Mouse (Mus musculus): ENCODE measurements around the gene Ccdc114. TPM values are rescaled to one million over a fixed set of nuclear protein-coding genes. Genes with fewer than 3 reads are reported as not detected.

Ccdc114 gene
- polyA plus RNA-seq, 1 experiment from 2014 or later: 2.0 TPM

- H3K4me2 ChIP-seq: no peak overlapping the region
- H3K36me3 ChIP-seq (ENCODE audit: control insufficient read depth, insufficient read depth, low read length): no peaks in the 10 kb centered on the region
- WGBS (ENCODE audit: insufficient replicate concordance): 72% methylated on average over 5 of the region's 5 CpGs
- no peak overlapping the region for H3K4me3 ChIP-seq (ENCODE audit: low read depth, low read length)
- no peaks in the 10 kb centered on the region for H3K4me1 ChIP-seq (ENCODE audit: control insufficient read depth, insufficient read depth, low read length)
- H3K27ac ChIP-seq (ENCODE audit: low read depth, low read length): no peak overlapping the region
- no peaks in the 10 kb centered on the region; the same call in 1 of the 2 replicates for H3K27me3 ChIP-seq (ENCODE audit: control insufficient read depth, insufficient read depth, low read length)
- H3K9ac ChIP-seq (ENCODE audit: low read depth, low read length): no peak overlapping the region
- H3K9me3 ChIP-seq (replicated peaks; ENCODE audit: control insufficient read depth, low read length): no peaks in the 10 kb centered on the region
- no peak for ATAC-seq (replicated peaks; ENCODE audit: insufficient number of reproducible peaks, low FRiP score, low TSS enrichment)
Observed at GRCm38 (mm10) chr7:45981612-45982011, 57.7 kb downstream of the Ccdc114 start.

DNA sequence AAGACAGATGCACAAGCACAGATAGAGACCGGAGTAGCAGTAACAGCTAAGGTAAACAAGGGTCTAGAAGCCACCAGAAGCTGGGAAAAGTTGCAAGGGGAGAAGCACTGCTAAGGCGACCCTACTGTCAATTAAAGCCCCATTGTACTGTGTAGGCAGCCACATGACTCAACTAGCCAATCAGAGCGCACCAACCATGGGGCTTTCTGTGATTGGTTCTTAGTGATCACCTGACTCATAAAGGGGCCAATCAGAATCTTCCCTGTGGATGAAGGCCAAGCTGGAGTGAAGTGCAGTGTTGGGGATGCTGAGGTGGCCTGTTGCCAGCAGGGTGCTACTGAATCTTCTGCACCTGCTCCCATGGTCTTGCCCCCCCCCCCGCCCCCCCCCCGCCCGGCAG, 63.0 kb downstream of the Ccdc114 start:
- H3K27ac ChIP-seq (ENCODE audit: low read depth, low read length): no peak overlapping the region
- no peak overlapping the region for H3K4me2 ChIP-seq
- H3K4me1 ChIP-seq (ENCODE audit: control insufficient read depth, insufficient read depth, low read length): no peaks in the 10 kb centered on the region
- no peak overlapping the region for H3K9ac ChIP-seq (ENCODE audit: low read depth, low read length)
- H3K36me3 ChIP-seq (ENCODE audit: control insufficient read depth, insufficient read depth, low read length): no peaks in the 10 kb centered on the region
- peaks cover 2% of the 10 kb centered on the region for H3K27me3 ChIP-seq (ENCODE audit: control insufficient read depth, insufficient read depth, low read length)
- no peak for ATAC-seq (replicated peaks; ENCODE audit: insufficient number of reproducible peaks, low FRiP score, low TSS enrichment)
- no peak overlapping the region for H3K4me3 ChIP-seq (ENCODE audit: low read depth, low read length)
- 74% methylated on average over 6 of the region's 6 CpGs for WGBS (ENCODE audit: insufficient replicate concordance)
- no peaks in the 10 kb centered on the region for H3K9me3 ChIP-seq (replicated peaks; ENCODE audit: control insufficient read depth, low read length)

DNA sequence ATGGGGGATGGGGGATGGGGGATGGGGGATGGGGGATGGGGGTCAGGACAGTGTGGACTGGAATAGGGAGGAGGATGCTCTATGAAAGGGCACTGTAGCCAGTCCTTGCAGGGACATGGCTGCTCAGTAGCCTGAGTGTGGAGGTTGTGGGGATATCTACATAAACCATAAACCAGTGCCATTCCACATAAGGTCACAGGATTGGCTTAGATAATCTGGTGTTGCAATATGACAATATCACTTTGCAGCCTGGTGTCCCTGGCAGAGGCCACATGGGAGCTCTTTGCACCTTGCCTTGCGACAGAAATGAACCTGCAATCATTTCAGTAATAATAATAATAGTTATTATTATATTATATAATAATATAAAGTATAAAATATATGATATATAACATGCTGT, 64.5 kb downstream of the Ccdc114 start:
- ATAC-seq (replicated peaks; ENCODE audit: insufficient number of reproducible peaks, low FRiP score, low TSS enrichment): no peak
- Histone ChIP-seq H3K9me3 (replicated peaks; ENCODE audit: control insufficient read depth, low read length) (no peaks in the 10 kb centered on the region), H3K27ac (ENCODE audit: low read depth, low read length) (no peak overlapping the region), H3K4me3 (ENCODE audit: low read depth, low read length) (no peak overlapping the region), H3K4me2 (no peak overlapping the region), H3K9ac (ENCODE audit: low read depth, low read length) (no peak overlapping the region), H3K4me1 (ENCODE audit: control insufficient read depth, insufficient read depth, low read length) (no peaks in the 10 kb centered on the region), H3K36me3 (ENCODE audit: control insufficient read depth, insufficient read depth, low read length) (no peaks in the 10 kb centered on the region), H3K27me3 (ENCODE audit: control insufficient read depth, insufficient read depth, low read length) (peaks cover 2% of the 10 kb centered on the region)
- WGBS (ENCODE audit: insufficient replicate concordance): 92% methylated on average over 1 of the region's 1 CpGs

- Histone ChIP-seq H3K4me3 (ENCODE audit: low read depth, low read length) (no peak overlapping the region), H3K4me2 (no peak overlapping the region), H3K27ac (ENCODE audit: low read depth, low read length) (no peak overlapping the region), H3K27me3 (ENCODE audit: control insufficient read depth, insufficient read depth, low read length) (peaks cover 2% of the 10 kb centered on the region), H3K4me1 (ENCODE audit: control insufficient read depth, insufficient read depth, low read length) (no peaks in the 10 kb centered on the region), H3K9ac (ENCODE audit: low read depth, low read length) (no peak overlapping the region), H3K36me3 (ENCODE audit: control insufficient read depth, insufficient read depth, low read length) (no peaks in the 10 kb centered on the region), H3K9me3 (replicated peaks; ENCODE audit: control insufficient read depth, low read length) (no peaks in the 10 kb centered on the region)
- ATAC-seq (replicated peaks; ENCODE audit: insufficient number of reproducible peaks, low FRiP score, low TSS enrichment): no peak
- WGBS (ENCODE audit: insufficient replicate concordance): 76% methylated on average over 8 of the region's 8 CpGs
Observed at GRCm38 (mm10) chr7:45992470-45992869, 68.6 kb downstream of the Ccdc114 start.

Other genes with a start within 250 kb of the Ccdc114 start
- gene Ntn5, start 240.1 kb upstream of the Ccdc114 start, polyA plus RNA-seq (2014; fragmentation: Nextera tagmentation; extraction: Ambion mirVana): not detected in 2 replicates
- 0.24 and 0.99 TPM in 2 replicates for gene Sec1, start 229.7 kb upstream of the Ccdc114 start, polyA plus RNA-seq (2014; fragmentation: Nextera tagmentation; extraction: Ambion mirVana)
- 3.3 and 5.5 TPM in 2 replicates for gene Car11, start 224.2 kb upstream of the Ccdc114 start, polyA plus RNA-seq (2014; fragmentation: Nextera tagmentation; extraction: Ambion mirVana)
- 3.3 and 3.5 TPM in 2 replicates for gene Dbp, start 219.0 kb upstream of the Ccdc114 start, polyA plus RNA-seq (2014; fragmentation: Nextera tagmentation; extraction: Ambion mirVana)
- gene Rpl18, start 208.6 kb upstream of the Ccdc114 start, polyA plus RNA-seq (2014; fragmentation: Nextera tagmentation; extraction: Ambion mirVana): 764 and 836 TPM in 2 replicates
- 13.2 and 17.3 TPM in 2 replicates for gene Sphk2, start 206.1 kb upstream of the Ccdc114 start, polyA plus RNA-seq (2014; fragmentation: Nextera tagmentation; extraction: Ambion mirVana)
- 0.58 and 0.67 TPM in 2 replicates for gene Fam83e, start 202.9 kb upstream of the Ccdc114 start, polyA plus RNA-seq (2014; fragmentation: Nextera tagmentation; extraction: Ambion mirVana)
- not detected in 2 replicates for gene Spaca4, start 198.3 kb upstream of the Ccdc114 start, polyA plus RNA-seq (2014; fragmentation: Nextera tagmentation; extraction: Ambion mirVana)
- gene Lmtk3, start 140.3 kb upstream of the Ccdc114 start, polyA plus RNA-seq (2014; fragmentation: Nextera tagmentation; extraction: Ambion mirVana): 0.41 and 1.1 TPM in 2 replicates
- 0.27 and 0.33 TPM in 2 replicates for gene Sult2b1, start 139.4 kb upstream of the Ccdc114 start, polyA plus RNA-seq (2014; fragmentation: Nextera tagmentation; extraction: Ambion mirVana)
- gene Cyth2, start 109.5 kb upstream of the Ccdc114 start, polyA plus RNA-seq (2014; fragmentation: Nextera tagmentation; extraction: Ambion mirVana): 89.7 and 104 TPM in 2 replicates
- gene Kcnj14, start 99.3 kb upstream of the Ccdc114 start, polyA plus RNA-seq (2014; fragmentation: Nextera tagmentation; extraction: Ambion mirVana): 0.39 and 1.0 TPM in 2 replicates
- gene Grwd1, start 93.1 kb upstream of the Ccdc114 start, polyA plus RNA-seq (2014; fragmentation: Nextera tagmentation; extraction: Ambion mirVana): 48.7 and 49.8 TPM in 2 replicates
- gene Kdelr1, start 51.3 kb upstream of the Ccdc114 start, polyA plus RNA-seq (2014; fragmentation: Nextera tagmentation; extraction: Ambion mirVana): 76.0 and 115 TPM in 2 replicates
- gene Grin2d, start 45.7 kb upstream of the Ccdc114 start, polyA plus RNA-seq (2014; fragmentation: Nextera tagmentation; extraction: Ambion mirVana): 0.11 TPM in 2 replicates
- gene Syngr4, start 27.4 kb upstream of the Ccdc114 start, polyA plus RNA-seq (2014; fragmentation: Nextera tagmentation; extraction: Ambion mirVana): 0.54 and 1.3 TPM in 2 replicates
- 5.5 and 5.8 TPM in 2 replicates for gene Tmem143, start 27.1 kb upstream of the Ccdc114 start, polyA plus RNA-seq (2014; fragmentation: Nextera tagmentation; extraction: Ambion mirVana)
- 62.4 and 65.3 TPM in 2 replicates for gene Emp3, start 2.7 kb upstream of the Ccdc114 start, polyA plus RNA-seq (2014; fragmentation: Nextera tagmentation; extraction: Ambion mirVana)
- 0.04 TPM in 2 replicates for gene Abcc6, start 106.2 kb downstream of the Ccdc114 start, polyA plus RNA-seq (2014; fragmentation: Nextera tagmentation; extraction: Ambion mirVana)
- gene Nomo1, start 109.6 kb downstream of the Ccdc114 start, polyA plus RNA-seq (2014; fragmentation: Nextera tagmentation; extraction: Ambion mirVana): 19.2 and 20.8 TPM in 2 replicates
- gene Kcnj11, start 176.7 kb downstream of the Ccdc114 start, polyA plus RNA-seq (2014; fragmentation: Nextera tagmentation; extraction: Ambion mirVana): 5.3 and 5.9 TPM in 2 replicates

All from heart, embryonic 11.5 days (tissue).